Mouse (Mus musculus) C2C12 (cell line): ENCODE results near the gene Mtnr1a.

Experiments used
- CTCF ChIP-seq: IDR thresholded peaks from one replicate; pipeline ENCODE4 v1.5.1; 2011; ENCODE audit not compliant: control insufficient read depth, insufficient read depth, insufficient read length
- FOSL1 ChIP-seq: IDR thresholded peaks from one replicate; pipeline ENCODE4 v1.8.0; 2011; ENCODE audit warnings: mild to moderate bottlenecking, low read length; ENCODE audit not compliant: poor library complexity, insufficient read depth, severe bottlenecking
- MAX ChIP-seq: IDR thresholded peaks from one replicate; pipeline ENCODE4 v1.6.1; 2011; ENCODE audit warnings: mild to moderate bottlenecking, control low read depth
- MYOD1 ChIP-seq: IDR thresholded peaks from one replicate; pipeline ENCODE4 v1.6.1; 2011; ENCODE audit warnings: low read depth; ENCODE audit not compliant: control insufficient read depth, insufficient read length
- MYOG ChIP-seq: IDR thresholded peaks from one replicate; pipeline ENCODE4 v1.6.1; 2011; ENCODE audit not compliant: control insufficient read depth, insufficient read length; ENCODE audit errors: extremely low read depth
- USF1 ChIP-seq: IDR thresholded peaks from one replicate; pipeline ENCODE4 v1.6.1; 2011; ENCODE audit warnings: low read depth, mild to moderate bottlenecking, control low read depth, moderate library complexity

DNA sequence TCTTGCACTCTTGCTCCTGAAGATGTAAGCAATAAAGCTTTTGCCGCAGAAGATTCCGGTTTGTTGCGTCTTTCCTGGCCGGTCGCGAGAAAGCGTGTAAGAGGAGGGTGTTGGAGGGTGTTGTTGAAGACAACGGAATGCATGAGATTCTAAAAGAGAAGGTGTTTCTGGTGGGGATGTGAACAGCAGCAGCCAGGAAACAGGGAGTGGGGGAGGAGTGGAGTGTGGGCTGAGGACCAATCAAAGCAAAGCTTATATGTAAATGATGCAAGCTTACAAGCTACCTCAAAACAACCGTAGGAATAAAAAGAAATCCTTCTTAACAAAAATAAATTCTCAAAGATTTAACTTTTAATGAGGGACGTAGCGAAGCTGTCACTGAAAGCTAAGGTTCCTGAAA, 6.6 kb upstream of the Mtnr1a start:
- TF ChIP-seq MAX (no peak), CTCF (no peak), MYOG (no peak), USF1 (no peak), FOSL1 (no peak), MYOD1 (no peak)
